Mouse (Mus musculus): Measurements from ENCODE around the gene Kirrel2.
"Not testable (repeated sequence)": the region's sequence is repeated elsewhere in the genome, so short reads cannot be mapped to it uniquely, and the experiment has no call there.

Kirrel2 gene

GRCm38 (mm10) chr7:30457629-30458330 is at the start of gene Kirrel2, which contains the start of gene Nphs1:
Kirrel2 (minus strand) TSS chr7:30457690.
Nphs1 (plus strand) TSS chr7:30458315.
- DNase-seq = peak; percentile 71

GRCm38 (mm10) chr7:30501159-30501558 is 43.7 kb upstream of the Kirrel2 start:
- DNase-seq = not testable (repeated sequence)

GRCm38 (mm10) chr7:30495506-30496042 is 38.1 kb upstream of the Kirrel2 start:
- DNase-seq = not testable (repeated sequence)

DNA sequence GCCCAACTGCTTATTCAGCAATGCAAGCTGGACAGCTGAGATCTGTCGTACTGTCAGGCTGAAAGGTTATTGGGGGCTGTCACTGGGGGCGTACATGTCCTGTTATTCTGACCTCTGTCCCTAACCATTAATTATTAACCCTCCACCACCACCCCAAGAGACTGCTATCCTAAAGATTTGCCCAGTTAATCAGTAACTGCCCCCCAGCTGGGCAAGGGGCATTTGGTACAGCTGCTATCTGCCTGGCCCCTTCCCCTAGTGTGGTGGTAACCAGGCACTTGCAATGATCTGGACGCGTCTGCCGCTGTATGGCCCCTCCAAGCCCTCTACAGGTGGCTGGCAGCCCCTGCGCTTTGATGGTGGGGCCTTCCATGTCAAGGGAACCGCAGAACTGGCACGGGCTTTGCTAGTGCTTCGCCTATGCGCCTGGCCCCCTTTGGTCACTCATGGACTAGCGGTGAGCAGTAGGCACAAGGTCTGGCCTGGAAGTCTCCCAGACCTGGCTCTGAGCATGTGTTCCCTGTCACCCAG is 36.0 kb upstream of the Kirrel2 start, which contains the start of gene Prodh2:
Gene Prodh2 (plus strand): TSS at position 222 of the 531 bp plus-strand sequence.
- DNase-seq = no peak

- DNase-seq = peak; percentile 31
These were observed 35.3 kb upstream of the Kirrel2 start for GRCm38 (mm10) chr7:30492765-30493164.

- DNase-seq = no peak
These were observed 33.4 kb upstream of the Kirrel2 start for GRCm38 (mm10) chr7:30490957-30491307.

DNA sequence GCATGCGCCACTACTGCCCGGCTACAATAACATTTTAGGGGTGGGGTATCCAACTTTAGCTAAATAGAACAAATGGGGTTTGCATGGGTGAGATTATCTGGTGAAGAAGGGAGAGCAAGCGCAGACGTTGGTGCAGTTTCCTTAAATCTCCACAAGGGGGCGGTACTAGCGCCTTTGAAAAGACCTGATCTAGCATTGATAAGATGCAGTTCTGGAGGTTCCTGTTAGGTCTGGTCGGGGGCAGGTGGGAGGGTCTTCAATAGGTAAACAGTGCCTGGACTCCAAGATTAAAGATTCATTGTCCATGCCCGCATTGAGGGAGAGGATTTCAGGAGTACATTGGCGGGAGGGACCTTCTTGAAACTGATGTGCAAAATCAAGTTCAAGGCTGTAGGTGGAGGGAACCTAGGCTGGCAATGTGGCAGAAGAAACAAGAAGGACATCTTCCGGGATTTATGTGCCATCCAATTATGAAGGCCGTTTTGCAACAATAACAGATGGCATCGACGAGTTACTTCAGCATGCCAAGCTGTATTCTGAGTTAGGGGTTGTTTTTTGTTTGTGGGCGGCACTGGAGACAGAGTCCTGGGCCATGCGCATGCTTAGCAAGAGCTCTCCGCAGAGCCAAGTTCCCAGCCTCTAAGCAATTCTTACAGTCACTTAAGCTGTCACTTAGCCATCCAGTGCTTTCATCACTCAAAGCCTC is 32.9 kb upstream of the Kirrel2 start:
- DNase-seq = peak; percentile 40

DNA sequence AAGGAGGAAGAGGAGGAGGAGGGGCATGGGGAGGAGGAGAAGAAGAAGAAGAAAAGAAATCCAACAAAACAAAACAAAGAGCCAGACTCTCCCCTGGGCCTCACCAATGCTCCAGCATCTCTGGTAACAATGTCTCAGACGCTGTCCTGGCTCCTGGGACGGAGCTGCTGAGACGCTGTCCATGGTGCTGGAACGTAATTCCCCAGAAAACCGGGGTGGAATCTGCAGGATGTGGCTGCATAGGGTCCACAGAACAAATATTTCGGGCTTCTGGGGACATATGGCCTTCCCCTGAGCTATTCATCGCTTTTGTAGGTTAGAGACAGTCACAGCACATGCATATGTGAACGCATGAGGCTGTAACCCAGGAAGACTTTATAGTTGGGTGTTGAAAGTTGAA is 26.8 kb upstream of the Kirrel2 start:
- DNase-seq = no peak

DNA sequence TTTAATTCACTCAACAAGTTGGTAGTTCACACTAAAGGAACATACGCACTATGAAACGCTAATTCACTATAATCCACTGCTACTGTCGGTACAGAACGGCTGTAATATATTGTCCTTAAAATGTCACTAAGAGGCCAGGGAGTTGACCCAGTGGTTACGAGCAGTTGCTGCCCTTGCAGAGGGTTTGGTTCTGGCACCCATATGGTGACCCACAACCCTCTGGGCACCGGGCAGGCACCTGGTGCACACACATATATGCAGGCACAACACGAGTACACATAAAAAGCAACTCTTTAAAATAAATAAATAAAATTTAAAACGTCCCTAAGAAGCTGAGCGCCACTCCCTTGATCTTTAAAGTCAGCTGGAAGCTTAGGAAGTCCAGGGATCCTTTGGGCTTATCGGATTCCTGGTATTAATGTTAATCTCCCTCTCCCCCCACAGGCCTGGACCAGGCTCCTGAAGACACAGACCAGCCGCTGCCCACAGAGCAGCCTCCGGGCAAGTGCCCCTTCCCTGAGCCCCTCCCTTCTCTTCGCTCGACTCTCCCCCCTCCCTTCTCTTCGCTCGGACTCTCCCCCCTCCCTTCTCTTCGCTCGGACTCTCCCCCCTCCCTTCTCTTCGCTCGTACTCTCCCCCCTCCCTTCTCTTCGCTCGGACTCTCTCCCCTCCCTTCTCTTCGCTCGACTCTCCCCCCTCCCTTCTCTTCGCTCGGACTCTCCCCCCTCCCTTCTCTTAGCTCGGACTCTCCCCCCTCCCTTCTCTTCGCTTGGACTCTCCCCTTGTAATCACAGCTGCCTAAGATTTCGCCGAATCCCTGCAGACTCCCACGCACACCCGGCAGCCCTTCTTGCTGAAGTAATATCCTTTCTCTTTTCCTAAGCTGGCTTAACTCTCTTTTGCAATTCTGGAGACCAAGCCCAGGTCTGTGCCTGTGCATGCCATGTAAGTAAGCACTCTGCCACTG is 20.2 kb upstream of the Kirrel2 start:
- DNase-seq = peak; percentile 72

- not testable (repeated sequence) for DNase-seq
These were observed 18.6 kb upstream of the Kirrel2 start for GRCm38 (mm10) chr7:30476136-30476535.

GRCm38 (mm10) chr7:30474999-30475398 is 17.5 kb upstream of the Kirrel2 start:
- DNase-seq = no peak

GRCm38 (mm10) chr7:30472411-30472810 is 14.9 kb upstream of the Kirrel2 start:
- no peak for DNase-seq

GRCm38 (mm10) chr7:30464816-30465300 is 7.4 kb upstream of the Kirrel2 start:
- DNase-seq = no peak

GRCm38 (mm10) chr7:30463996-30464395 is 6.5 kb upstream of the Kirrel2 start:
- no peak for DNase-seq

GRCm38 (mm10) chr7:30463568-30463967 is 6.1 kb upstream of the Kirrel2 start:
- DNase-seq = no peak

GRCm38 (mm10) chr7:30459484-30459883 is 2.0 kb upstream of the Kirrel2 start:
- no peak for DNase-seq

- no peak for DNase-seq
These were observed 420 bp downstream of the Kirrel2 start for GRCm38 (mm10) chr7:30456911-30457628.

- DNase-seq = no peak
These were observed 1.0 kb downstream of the Kirrel2 start for GRCm38 (mm10) chr7:30456487-30456886.

DNA sequence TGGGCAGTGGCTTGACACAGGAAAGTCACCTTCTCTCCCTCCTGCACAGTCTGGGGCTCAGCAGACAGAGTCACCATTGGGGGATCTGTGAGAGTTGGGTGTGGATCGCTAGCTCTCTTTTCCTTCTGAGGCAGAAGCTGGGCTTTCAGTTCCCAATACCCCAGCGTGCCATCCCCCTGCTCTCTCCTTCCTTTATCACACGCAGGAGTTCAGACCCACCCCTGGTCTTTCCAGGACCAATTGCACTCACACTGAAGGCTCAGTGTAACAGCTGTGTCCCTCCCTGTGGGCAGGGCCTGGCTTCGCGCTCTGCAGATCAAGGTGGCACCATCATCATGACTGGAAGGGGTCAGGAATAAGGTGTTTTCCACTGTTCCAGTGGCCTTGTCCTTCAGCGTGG is 3.2 kb downstream of the Kirrel2 start:
- no peak for DNase-seq

- no peak for DNase-seq
These were observed 3.7 kb downstream of the Kirrel2 start for GRCm38 (mm10) chr7:30453766-30454165.

- no peak for DNase-seq
These were observed 4.2 kb downstream of the Kirrel2 start for GRCm38 (mm10) chr7:30453327-30453726.

- no peak for DNase-seq
These were observed 7.2 kb downstream of the Kirrel2 start for GRCm38 (mm10) chr7:30450241-30450640.

Data from right cerebral cortex, postnatal 25 days (tissue).